Mouse (Mus musculus): ENCODE measurements around the gene Barx1.
A peak's percentile ranks its signal among the peaks of the same experiment; 100 is the strongest.

Gene Barx1

GRCm38 (mm10) chr13:48660741-48661140 lies 2.1 kb upstream of the Barx1 start:
- no peak for DNase-seq

DNA sequence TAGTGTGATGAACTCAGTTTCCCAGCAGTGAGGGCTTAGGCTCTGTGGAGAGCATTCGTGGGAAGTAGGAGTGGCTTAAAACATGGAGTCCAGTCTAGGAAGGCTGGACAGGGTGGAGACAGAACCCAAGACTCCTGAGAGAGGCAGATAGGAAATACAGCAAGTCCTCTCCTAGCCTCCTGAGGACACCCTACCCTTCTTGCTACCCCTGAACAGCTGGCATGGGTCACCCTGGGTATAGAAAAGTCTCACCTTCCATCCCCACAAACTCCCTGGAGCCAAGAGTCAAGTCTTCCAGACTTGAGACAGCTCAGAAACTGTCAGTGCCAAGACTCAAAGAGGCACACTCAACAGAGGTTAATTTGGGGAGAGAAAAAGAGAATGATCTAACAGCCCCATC lies 1.2 kb upstream of the Barx1 start:
- DNase-seq = no peak

- peak in 1 of 2 experiments; percentile 10 for DNase-seq
Measured at GRCm38 (mm10) chr13:48663211-48663987, 601 bp downstream of the Barx1 start.

DNA sequence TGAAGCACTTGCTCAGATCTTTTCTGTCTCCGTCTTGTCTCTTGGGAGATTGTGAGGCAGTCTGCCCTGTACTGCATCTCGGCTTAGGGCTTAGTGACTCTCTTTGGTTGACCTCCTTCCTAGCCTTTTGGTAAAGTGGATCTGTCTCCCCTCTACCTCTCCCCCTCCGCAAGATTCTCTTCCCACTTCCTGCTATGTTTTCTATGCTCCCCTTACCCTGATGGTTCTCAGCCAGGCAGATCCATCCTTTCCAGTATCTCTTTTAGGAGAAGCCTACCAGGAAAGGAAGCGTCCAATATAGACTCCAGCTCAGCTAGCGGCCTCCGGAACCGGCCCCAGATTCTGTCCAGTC lies 1.2 kb downstream of the Barx1 start:
- no peak for DNase-seq

- DNase-seq = peak in 1 of 2 experiments; percentile 34
Measured at GRCm38 (mm10) chr13:48664916-48665655, 2.3 kb downstream of the Barx1 start.

- peak in 1 of 2 experiments; percentile 12 for DNase-seq
Measured at GRCm38 (mm10) chr13:48665656-48666597, 3.1 kb downstream of the Barx1 start.

DNA sequence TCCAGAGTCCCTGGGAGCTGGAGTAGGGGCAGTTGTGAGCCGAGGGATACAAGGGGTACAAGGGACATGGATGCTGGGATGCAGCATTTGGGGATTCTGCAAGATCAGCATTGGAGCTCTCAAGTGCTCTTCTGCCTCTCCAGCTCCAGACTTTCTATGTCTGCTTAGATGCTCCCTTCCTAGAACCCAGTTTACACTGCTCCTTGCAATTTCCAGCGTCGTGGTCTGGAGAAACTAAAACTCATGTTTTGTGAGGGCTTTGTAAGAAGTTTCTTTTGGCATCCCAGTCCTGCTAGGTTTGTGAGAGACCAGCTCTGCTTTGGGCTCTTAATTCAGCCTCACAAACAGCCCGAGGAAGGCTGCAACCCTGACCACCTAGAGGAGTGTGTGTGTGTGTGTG lies 4.7 kb downstream of the Barx1 start:
- no peak for DNase-seq

- DNase-seq = peak in 1 of 2 experiments; percentile 13
Measured at GRCm38 (mm10) chr13:48668091-48668975, 5.5 kb downstream of the Barx1 start.

GRCm38 (mm10) chr13:48668976-48669534 lies 6.3 kb downstream of the Barx1 start:
- peak in 1 of 2 experiments; percentile 41 for DNase-seq

GRCm38 (mm10) chr13:48672312-48672840 lies 9.6 kb downstream of the Barx1 start:
- DNase-seq = no peak

DNA sequence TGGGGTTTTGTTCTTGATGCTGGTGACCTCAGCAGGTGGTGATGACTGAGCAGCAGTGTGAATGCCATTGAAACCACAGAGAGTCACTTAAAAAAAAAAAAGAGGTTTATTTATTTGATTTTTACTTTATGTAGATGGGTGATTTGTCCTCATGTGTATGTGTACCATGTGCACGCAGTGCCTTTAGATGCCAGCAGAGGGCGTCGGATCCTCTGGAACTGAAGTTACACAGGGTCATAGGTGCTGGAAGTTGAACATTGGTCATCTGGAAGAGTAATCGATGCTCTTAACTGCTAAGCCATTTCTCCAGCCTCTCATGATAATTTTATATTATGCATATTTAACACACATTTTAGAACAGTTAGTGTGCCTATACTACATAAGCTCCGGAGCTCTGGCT lies 11.8 kb downstream of the Barx1 start:
- no peak for DNase-seq

- peak; percentile 45 to 51 for DNase-seq
Measured at GRCm38 (mm10) chr13:48679351-48679750, 16.6 kb downstream of the Barx1 start.

GRCm38 (mm10) chr13:48686666-48687065 lies 23.9 kb downstream of the Barx1 start:
- DNase-seq = no peak

- DNase-seq = no peak
Measured at GRCm38 (mm10) chr13:48691991-48692390, 29.2 kb downstream of the Barx1 start.

GRCm38 (mm10) chr13:48694090-48695064 lies 31.6 kb downstream of the Barx1 start:
- no peak for DNase-seq

DNA sequence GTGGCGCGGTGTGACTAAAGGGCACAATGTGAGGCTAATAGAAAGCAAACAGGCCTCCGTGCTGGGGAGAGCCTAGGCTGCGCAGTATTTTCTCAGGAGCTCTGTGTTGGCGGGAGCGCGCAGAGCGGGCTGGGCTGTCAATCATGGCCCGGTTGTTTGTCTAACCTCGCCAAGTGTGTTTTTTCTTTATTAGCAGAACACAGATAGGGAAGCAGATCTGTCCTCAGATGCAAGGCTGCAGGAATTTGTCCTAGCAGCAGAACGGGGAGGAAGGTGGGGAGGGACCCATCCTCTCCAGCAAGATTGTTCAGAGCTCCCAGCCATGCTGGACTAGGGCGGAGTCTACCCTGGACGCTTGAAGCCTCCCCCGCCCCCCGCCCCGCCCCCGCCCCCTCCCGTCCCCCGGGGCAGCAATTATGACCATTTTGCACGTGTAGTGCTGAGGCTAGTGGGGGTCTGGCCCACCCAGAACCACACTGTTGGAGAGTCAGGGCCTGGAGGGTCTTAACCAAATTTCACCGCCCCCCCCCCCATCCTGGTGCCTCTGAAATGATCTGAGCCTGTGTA lies 43.7 kb downstream of the Barx1 start:
- DNase-seq = no peak

DNA sequence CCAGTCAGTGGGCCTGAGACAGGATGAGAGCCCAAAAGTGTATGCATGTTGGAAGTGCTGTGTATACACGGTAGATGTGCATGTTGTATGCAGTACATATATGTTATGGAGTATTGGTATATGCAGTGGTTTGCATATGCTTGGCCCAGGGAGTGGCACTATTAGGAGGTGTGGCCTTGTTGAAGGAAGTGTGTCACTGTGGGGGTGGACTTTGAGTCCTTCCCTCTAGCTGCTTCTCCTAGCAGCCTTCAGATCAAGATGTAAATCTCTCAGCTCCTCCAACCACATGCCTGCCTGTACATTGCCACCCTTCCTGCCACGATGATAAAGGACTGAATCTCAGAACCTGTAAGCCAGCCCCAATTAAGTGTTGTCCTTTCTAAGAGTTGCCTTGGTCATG lies 49.9 kb downstream of the Barx1 start:
- DNase-seq = no peak

GRCm38 (mm10) chr13:48716075-48716474 lies 53.3 kb downstream of the Barx1 start:
- no peak for DNase-seq
